Mouse (Mus musculus) cerebellum, adult 2 months (tissue): ENCODE measurements at regions not wholly inside any gene's neighbourhood (a gene's known extent, or its start where the extent isn't known, plus 50 kb on each side); places are given as distances from the start of the nearest gene placed in this dataset.

Source experiments
- DNase-seq, 2 experiments: peaks; one replicate each; pipeline ENCODE4 v3.0.0; 2021
- H3K27ac ChIP-seq: fragments of 200-500 bp; 2 replicates; pipeline ENCODE4 v1.5.1; 2012; ENCODE audit warnings: low read length, control low read depth, inconsistent platforms; ENCODE audit not compliant: insufficient read depth
- H3K27me3 ChIP-seq: fragments of 200-500 bp; 2 replicates; pipeline ENCODE4 v1.6.1; 2012; ENCODE audit warnings: inconsistent platforms, mild to moderate bottlenecking, low read length, moderate library complexity; ENCODE audit not compliant: control insufficient read depth, insufficient read depth
- H3K4me1 ChIP-seq: fragments of 200-500 bp; 2 replicates; pipeline ENCODE4 v1.6.1; 2011; ENCODE audit warnings: low read length; ENCODE audit not compliant: control insufficient read depth, insufficient read depth
- H3K4me3 ChIP-seq: fragments of 200-500 bp; replicated peaks from 2 replicates; pipeline ENCODE3; 2011; ENCODE audit warnings: mild to moderate bottlenecking, low read depth, low read length, control low read depth; ENCODE audit not compliant: insufficient read depth
- CTCF ChIP-seq: fragments of 200-500 bp; IDR thresholded peaks from 2 replicates; pipeline ENCODE4 v1.5.1; 2011; ENCODE audit warnings: low read depth, mild to moderate bottlenecking, control low read depth, low read length, moderate library complexity, borderline replicate concordance; ENCODE audit not compliant: insufficient read depth
- POLR2A ChIP-seq: fragments of 200-500 bp; IDR thresholded peaks from 2 replicates; pipeline ENCODE4 v1.6.1; 2011; ENCODE audit warnings: low read length, control low read depth, borderline replicate concordance; ENCODE audit not compliant: insufficient read depth
- WGBS: fragments of 180-500 bp; shearing (Covaris S2); methylation state at CpG from one replicate; pipeline ENCODE4 v1.1.7; 2018; 5-methylcytosine and 5-hydroxymethylcytosine counted together

- TF ChIP-seq CTCF (no peak), POLR2A (no peak)
- no peak for DNase-seq
- 43% methylated on average over 5 of the region's 5 CpGs for WGBS
- Histone ChIP-seq H3K27ac (no peak overlapping the region), H3K27me3 (no peaks in the 10 kb centered on the region), H3K4me1 (no peaks in the 10 kb centered on the region), H3K4me3 (no peak overlapping the region)
Observed at GRCm38 (mm10) chr3:50912980-50913518, 311.2 kb upstream of the Noct start.

- TF ChIP-seq CTCF (no peak), POLR2A (no peak)
- Histone ChIP-seq H3K4me1 (no peaks in the 10 kb centered on the region), H3K4me3 (no peak overlapping the region), H3K27ac (no peak overlapping the region), H3K27me3 (no peaks in the 10 kb centered on the region; the same call in 1 of the 2 replicates)
- 93% methylated on average over 14 of the region's 14 CpGs for WGBS
- no peak for DNase-seq
Observed at GRCm38 (mm10) chr3:50914866-50915365, 309.3 kb upstream of the Noct start.

- no peaks in the 10 kb centered on the region for H3K4me1 ChIP-seq
- H3K4me3 ChIP-seq = no peak overlapping the region
- H3K27ac ChIP-seq = no peak overlapping the region
- no peak for DNase-seq
- 83% methylated on average over 5 of the region's 5 CpGs for WGBS
- H3K27me3 ChIP-seq = no peaks in the 10 kb centered on the region; the same call in 1 of the 2 replicates
- TF ChIP-seq CTCF = no peak
- no peak for TF ChIP-seq POLR2A
Observed at GRCm38 (mm10) chr3:50916305-50916854, 307.9 kb upstream of the Noct start.

- 84% methylated on average over 10 of the region's 10 CpGs for WGBS
- no peak overlapping the region for H3K4me3 ChIP-seq
Observed at GRCm38 (mm10) chr3:50922347-50922746, 301.9 kb upstream of the Noct start.

GRCm38 (mm10) chr3:50922832-50923231, 301.4 kb upstream of the Noct start:
- 69% methylated on average over 5 of the region's 5 CpGs for WGBS
- no peak overlapping the region for H3K4me3 ChIP-seq
- no peak for DNase-seq
- no peaks in the 10 kb centered on the region for H3K4me1 ChIP-seq
- TF ChIP-seq CTCF (no peak), POLR2A (no peak)
- H3K27ac ChIP-seq = no peak overlapping the region
- H3K27me3 ChIP-seq = no peaks in the 10 kb centered on the region; the same call in 1 of the 2 replicates

More at GRCm38 (mm10) chr3:50922347-50922746, 301.9 kb upstream of the Noct start:
- Histone ChIP-seq H3K4me1 (no peaks in the 10 kb centered on the region), H3K27me3 (no peaks in the 10 kb centered on the region; the same call in 1 of the 2 replicates), H3K27ac (no peak overlapping the region)
- no peak for TF ChIP-seq CTCF
- TF ChIP-seq POLR2A = no peak
- no peak for DNase-seq

- 61% methylated on average over 7 of the region's 7 CpGs for WGBS
- TF ChIP-seq POLR2A = no peak
- no peak for TF ChIP-seq CTCF
Observed at GRCm38 (mm10) chr3:50923327-50923726, 300.9 kb upstream of the Noct start.

GRCm38 (mm10) chr3:50927318-50927717, 296.9 kb upstream of the Noct start:
- WGBS = 98% methylated on average over 4 of the region's 4 CpGs
- no peak for DNase-seq

More at GRCm38 (mm10) chr3:50923327-50923726, 300.9 kb upstream of the Noct start:
- H3K4me3 ChIP-seq = no peak overlapping the region
- H3K4me1 ChIP-seq = no peaks in the 10 kb centered on the region
- no peaks in the 10 kb centered on the region; the same call in 1 of the 2 replicates for H3K27me3 ChIP-seq
- no peak overlapping the region for H3K27ac ChIP-seq
- DNase-seq = no peak

GRCm38 (mm10) chr3:50929013-50929412, 295.2 kb upstream of the Noct start:
- TF ChIP-seq POLR2A (no peak), CTCF (no peak)
- Histone ChIP-seq H3K4me3 (no peak overlapping the region), H3K27ac (no peak overlapping the region), H3K27me3 (no peaks in the 10 kb centered on the region; the same call in 1 of the 2 replicates), H3K4me1 (peaks cover 11% of the 10 kb centered on the region; the same call in 1 of the 2 replicates)
- WGBS = 90% methylated on average over 1 of the region's 1 CpGs
- DNase-seq = no peak

More at GRCm38 (mm10) chr3:50927318-50927717, 296.9 kb upstream of the Noct start:
- H3K4me3 ChIP-seq = no peak overlapping the region
- H3K27me3 ChIP-seq = no peaks in the 10 kb centered on the region; the same call in 1 of the 2 replicates
- peaks cover under 1% of the 10 kb centered on the region; the same call in 1 of the 2 replicates for H3K4me1 ChIP-seq
- H3K27ac ChIP-seq = no peak overlapping the region
- TF ChIP-seq CTCF (no peak), POLR2A (no peak)
